ENCODE assay signal across 22 mouse cellular contexts in the genomic region with DNA sequence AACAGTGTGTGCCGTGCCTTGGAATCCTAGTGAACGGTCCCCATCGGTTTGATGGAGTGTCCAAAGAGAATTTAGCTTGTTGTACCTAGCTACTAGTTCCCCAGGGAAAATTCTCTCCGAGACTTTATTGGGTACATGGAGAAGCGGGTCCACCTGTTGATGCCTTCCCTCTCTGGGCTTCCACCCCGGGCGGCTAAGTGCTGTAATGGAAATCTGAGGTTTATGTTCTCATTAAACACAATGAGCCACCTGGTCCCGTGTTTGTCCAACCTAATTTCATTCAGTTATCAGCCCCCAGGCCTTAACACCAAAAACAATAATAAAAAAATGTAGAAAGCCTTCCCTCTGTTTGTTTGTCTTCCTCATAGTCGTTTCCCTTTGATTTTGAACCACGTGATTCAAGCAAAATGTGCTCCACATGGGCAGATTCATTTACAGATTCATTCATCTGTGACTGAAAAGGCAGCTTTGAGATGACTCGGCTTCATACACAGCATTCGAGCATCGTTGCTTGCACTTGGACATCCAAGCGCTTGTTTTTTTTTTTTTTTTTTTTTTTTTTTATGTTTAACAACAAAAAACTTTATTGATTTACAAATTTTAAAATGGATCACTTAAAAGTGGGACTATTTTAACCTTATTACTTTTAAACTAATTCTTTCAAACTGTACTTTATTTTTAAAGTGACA.
DNase-seq lines count a peak whose midpoint lies in the region; ATAC-seq and TF ChIP-seq lines count a peak whose summit lies in the region.
"Had no signal": no experiment of that assay in that cellular context is flagged by ENCODE, and none has a peak within 500 bp of the region (broad histone marks: within the 10 kb centered on the region; RNA-seq: fewer than 3 reads in every experiment).

No protein-coding gene starts in this region.

- peak; percentile 38 for DNase-seq in midbrain, postnatal 0 days (ENCODE audit: low spot score)
- DNase-seq in ES-E14 (ENCODE audit: low read depth, low spot score) = no peak
- no peak for DNase-seq in limb, embryonic 10.5 days (ENCODE audit: low spot score)
- no peak for DNase-seq in cerebellum, adult 18-20 months
- no peak for DNase-seq in layer of hippocampus, adult 9-10 months (ENCODE audit: low spot score)
- DNase-seq: adrenal gland, adult 2 months; adrenal gland, postnatal 25 days; B cell, adult 2 months; cerebellum, adult 8-10 months; embryo, embryonic 11 days; forebrain, postnatal 0 days; gastrocnemius, postnatal 14 days; heart, adult 2 months had no signal

- no peak overlapping the region for H3K4me2 ChIP-seq in midbrain, postnatal 0 days (ENCODE audit: low read depth, low read length, poor library complexity, severe bottlenecking)
- no peak overlapping the region for H3K4me2 ChIP-seq in midbrain, embryonic 15.5 days
- H3K4me2 ChIP-seq: embryonic facial prominence, embryonic 12.5 days; forebrain, embryonic 13.5 days; heart, embryonic 12.5 days; hindbrain, embryonic 15.5 days had no signal

- no peaks in the 10 kb centered on the region for H3K36me3 ChIP-seq in midbrain, postnatal 0 days (ENCODE audit: insufficient read depth, low read length)
- H3K36me3 ChIP-seq in midbrain, embryonic 15.5 days (replicated peaks) = no peaks in the 10 kb centered on the region
- no peaks in the 10 kb centered on the region for H3K36me3 ChIP-seq in ES-E14 (ENCODE audit: control insufficient read depth, insufficient read depth, low read length, poor library complexity, severe bottlenecking)
- H3K36me3 ChIP-seq in limb, embryonic 10.5 days = no peaks in the 10 kb centered on the region
- H3K36me3 ChIP-seq: embryonic facial prominence, embryonic 12.5 days; heart, embryonic 12.5 days; hindbrain, embryonic 10.5 days; hindbrain, embryonic 15.5 days had no signal

- WGBS in midbrain, postnatal 0 days = 74% methylated on average over 14 of the region's 14 CpGs
- WGBS in midbrain, embryonic 15.5 days = 73% methylated on average over 14 of the region's 14 CpGs
- 86% methylated on average over 14 of the region's 14 CpGs for WGBS in limb, embryonic 10.5 days

- no peaks in the 10 kb centered on the region for H3K27me3 ChIP-seq in midbrain, postnatal 0 days (ENCODE audit: insufficient read depth, low read length)
- no peaks in the 10 kb centered on the region for H3K27me3 ChIP-seq in midbrain, embryonic 15.5 days (replicated peaks)
- H3K27me3 ChIP-seq in limb, embryonic 10.5 days (ENCODE audit: low read depth, poor library complexity, severe bottlenecking) = no peaks in the 10 kb centered on the region; the same call in 1 of the 2 replicates
- H3K27me3 ChIP-seq: forebrain, embryonic 13.5 days; hindbrain, embryonic 15.5 days; Patski had no signal

- no peaks in the 10 kb centered on the region for H3K4me1 ChIP-seq in midbrain, postnatal 0 days (ENCODE audit: insufficient read depth, low read length)
- H3K4me1 ChIP-seq in midbrain, embryonic 15.5 days = no peaks in the 10 kb centered on the region
- H3K4me1 ChIP-seq in ES-E14 (ENCODE audit: control insufficient read depth in 2 of 2, insufficient read depth in 2 of 2, low read length in 2 of 2, poor library complexity in 1 of 2) = peaks cover 2 to 5% of the 10 kb centered on the region in 2 experiments; a peak in 2 of 4 replicates
- H3K4me1 ChIP-seq in limb, embryonic 10.5 days = peaks cover 14% of the 10 kb centered on the region
- H3K4me1 ChIP-seq: hindbrain, embryonic 15.5 days had no signal

- no peak overlapping the region for H3K27ac ChIP-seq in midbrain, postnatal 0 days (ENCODE audit: low read depth, low read length)
- H3K27ac ChIP-seq in midbrain, embryonic 15.5 days = no peak overlapping the region
- H3K27ac ChIP-seq in ES-E14 (ENCODE audit: insufficient read depth, low read depth, low read length, poor library complexity, severe bottlenecking) = no peak overlapping the region
- H3K27ac ChIP-seq in limb, embryonic 10.5 days = 0 out of 2 replicates have a peak overlapping the region, but pooled peaks have one; percentile 21
- H3K27ac ChIP-seq: forebrain, embryonic 13.5 days; heart, adult 2 months; hindbrain, embryonic 15.5 days had no signal

- no peak overlapping the region for H3K4me3 ChIP-seq in midbrain, postnatal 0 days (ENCODE audit: low read depth, low read length)
- no peak overlapping the region for H3K4me3 ChIP-seq in midbrain, embryonic 15.5 days
- H3K4me3 ChIP-seq in ES-E14 (ENCODE audit: insufficient read depth in 1 of 2, low read depth in 1 of 2, low read length in 2 of 2, poor library complexity in 1 of 2, severe bottlenecking in 1 of 2) = no peak overlapping the region
- H3K4me3 ChIP-seq in limb, embryonic 10.5 days = no peak overlapping the region
- H3K4me3 ChIP-seq: embryonic facial prominence, embryonic 12.5 days; forebrain, embryonic 13.5 days; heart, adult 2 months; heart, embryonic 12.5 days; hindbrain, embryonic 10.5 days; hindbrain, embryonic 15.5 days had no signal

- no peak for ATAC-seq in midbrain, postnatal 0 days (ENCODE audit: low FRiP score)
- no peak for ATAC-seq in midbrain, embryonic 15.5 days (replicated peaks)
- ATAC-seq: CD4-positive, CD25-positive, alpha-beta regulatory T cell, adult 4 months; forebrain, embryonic 13.5 days; forebrain, postnatal 0 days; inflammation-experienced regulatory T-cells, adult 6 months; Patski had no signal

- no peak overlapping the region for H3K9ac ChIP-seq in midbrain, postnatal 0 days (replicated peaks; ENCODE audit: low read length, poor library complexity, severe bottlenecking)
- H3K9ac ChIP-seq in midbrain, embryonic 15.5 days = no peak overlapping the region
- no peak overlapping the region for H3K9ac ChIP-seq in ES-E14 (ENCODE audit: insufficient read depth, low read depth, low read length, poor library complexity, severe bottlenecking)
- H3K9ac ChIP-seq: embryonic facial prominence, embryonic 12.5 days; forebrain, embryonic 13.5 days; forebrain, postnatal 0 days; heart, embryonic 12.5 days; hindbrain, embryonic 15.5 days had no signal

- in situ Hi-C loops in ES-E14 (cut with MboI; ENCODE audit: low sequenced_read_pairs in 2 of 2, unreplicated experiment in 2 of 2) = no loop called here

- H3K9me3 ChIP-seq in midbrain, postnatal 0 days (ENCODE audit: low read length) = no peaks in the 10 kb centered on the region
- H3K9me3 ChIP-seq in midbrain, embryonic 15.5 days = no peaks in the 10 kb centered on the region
- H3K9me3 ChIP-seq in ES-E14 (ENCODE audit: control insufficient read depth, insufficient read depth, low read depth, low read length) = no peaks in the 10 kb centered on the region
- no peaks in the 10 kb centered on the region for H3K9me3 ChIP-seq in limb, embryonic 10.5 days (replicated peaks)
- H3K9me3 ChIP-seq: embryonic facial prominence, embryonic 12.5 days; forebrain, embryonic 13.5 days; heart, embryonic 12.5 days; hindbrain, embryonic 10.5 days; hindbrain, embryonic 15.5 days had no signal

- no peak for TF ChIP-seq CTCF in midbrain, postnatal 0 days (IDR thresholded peaks at IDR 0.05)

TF ChIP-seq in ES-E14, 5 proteins besides CTCF, POLR2A, EP300 and RAD21:
- TF ChIP-seq MAFK (IDR thresholded peaks at IDR 0.05; ENCODE audit: insufficient read depth, low read depth, low read length) (no peak), HCFC1 (IDR thresholded peaks at IDR 0.05; ENCODE audit: borderline replicate concordance, insufficient read depth, low read length) (no peak), CHD2 (IDR thresholded peaks at IDR 0.05; ENCODE audit: low read depth, low read length) (no peak), ZNF384 (IDR thresholded peaks at IDR 0.05; ENCODE audit: low read depth, low read length) (peak; percentile 89)
